Mouse (Mus musculus) neural tube, embryonic 13.5 days (tissue): ENCODE measurements around the gene Nes. TPM values are rescaled to one million over a fixed set of nuclear protein-coding genes. Genes with fewer than 3 reads are reported as not detected.

Source experiments
- ATAC-seq: fragments of 200-750 bp; cut with Nextera tagmentation; 2 replicates; pipeline ENCODE4 v1.8.0; 2017; ENCODE audit warnings: low read depth, mild to moderate bottlenecking, moderate TSS enrichment, moderate library complexity
- H3K27ac ChIP-seq: fragments of 300-500 bp; sonication (generic); replicated peaks from 2 replicates; pipeline ENCODE4 v1.5.1; 2015; ENCODE audit warnings: moderate library complexity, mild to moderate bottlenecking, inconsistent platforms
- H3K27me3 ChIP-seq: fragments of 300-500 bp; sonication (generic); 2 replicates; pipeline ENCODE4 v1.6.1; 2015; ENCODE audit warnings: mild to moderate bottlenecking, inconsistent platforms
- H3K36me3 ChIP-seq: fragments of 300-500 bp; sonication (generic); 2 replicates; pipeline ENCODE4 v1.6.1; 2015; ENCODE audit warnings: mild to moderate bottlenecking, inconsistent platforms
- H3K4me1 ChIP-seq: fragments of 300-500 bp; sonication (generic); replicated peaks from 2 replicates; pipeline ENCODE4 v1.6.1; 2015; ENCODE audit warnings: inconsistent platforms
- H3K4me2 ChIP-seq: fragments of 300-500 bp; sonication (generic); 2 replicates; pipeline ENCODE4 v1.6.1; 2015; ENCODE audit warnings: inconsistent platforms, mild to moderate bottlenecking, moderate library complexity
- H3K4me3 ChIP-seq: fragments of 300-500 bp; sonication (generic); 2 replicates; pipeline ENCODE4 v1.5.1; 2015; ENCODE audit warnings: mild to moderate bottlenecking, inconsistent platforms
- H3K9ac ChIP-seq: fragments of 300-500 bp; sonication (generic); 2 replicates; pipeline ENCODE4 v1.6.1; 2015; ENCODE audit warnings: moderate library complexity, mild to moderate bottlenecking, inconsistent platforms
- H3K9me3 ChIP-seq: fragments of 300-500 bp; sonication (generic); 2 replicates; pipeline ENCODE4 v1.6.1; 2016; ENCODE audit warnings: inconsistent platforms
- WGBS: fragments of 180-500 bp; shearing (Covaris S2); methylation state at CpG from one replicate; pipeline ENCODE4 v1.1.7; 2015; 5-methylcytosine and 5-hydroxymethylcytosine counted together
- polyA plus RNA-seq: library from polyadenylated mRNA; unstranded; fragments of >200 nt; fragmentation: Nextera tagmentation; extraction: Ambion mirVana; gene quantifications from 2 replicates; pipeline ENCODE4 v1.2.1, GENCODE M21; 2015

The Nes gene
- polyA plus RNA-seq, 1 experiment from 2014 or later, result 44.1 TPM

DNA sequence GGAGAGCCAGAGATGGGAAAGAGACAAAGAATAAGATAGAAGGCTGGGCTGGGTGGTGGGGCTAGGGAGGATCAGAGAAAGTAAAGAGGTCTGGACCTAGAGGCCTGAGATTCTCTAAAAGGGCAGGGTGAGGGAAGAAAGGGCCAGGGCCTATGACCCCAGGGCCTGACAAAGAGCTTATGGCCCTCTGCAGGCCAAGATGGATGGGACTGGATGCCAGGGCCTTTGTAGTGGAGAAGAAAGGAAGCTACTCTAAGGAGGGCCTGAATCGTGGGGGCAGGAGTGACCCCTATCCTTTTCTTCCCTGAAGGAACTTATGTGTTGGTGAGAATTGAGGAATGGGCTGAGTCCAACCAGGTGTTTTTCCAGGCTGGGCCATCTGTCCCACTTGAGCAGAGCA lies 12.8 kb upstream of the Nes start:
- H3K27me3 ChIP-seq, result no peaks in the 10 kb centered on the region
- no peak overlapping the region for H3K4me2 ChIP-seq
- no peak overlapping the region for H3K9ac ChIP-seq
- H3K27ac ChIP-seq, result no peak overlapping the region
- no peak for ATAC-seq
- H3K36me3 ChIP-seq, result no peaks in the 10 kb centered on the region
- H3K4me1 ChIP-seq, result peaks cover 34% of the 10 kb centered on the region
- no peaks in the 10 kb centered on the region for H3K9me3 ChIP-seq
- WGBS, result 14% methylated on average over 1 of the region's 1 CpGs
- H3K4me3 ChIP-seq, result no peak overlapping the region

- H3K9me3 ChIP-seq, result no peaks in the 10 kb centered on the region
- ATAC-seq, result no peak
- no peak overlapping the region for H3K9ac ChIP-seq
- H3K36me3 ChIP-seq, result no peaks in the 10 kb centered on the region
- H3K4me1 ChIP-seq, result peaks cover 30% of the 10 kb centered on the region
- H3K4me2 ChIP-seq, result no peak overlapping the region
- no peaks in the 10 kb centered on the region for H3K27me3 ChIP-seq
- H3K27ac ChIP-seq, result no peak overlapping the region
- no peak overlapping the region for H3K4me3 ChIP-seq
- 5% methylated on average over 4 of the region's 4 CpGs for WGBS
Observed at GRCm38 (mm10) chr3:87958476-87958875, 12.4 kb upstream of the Nes start.

GRCm38 (mm10) chr3:87958967-87959366 lies 11.9 kb upstream of the Nes start:
- H3K27me3 ChIP-seq, result no peaks in the 10 kb centered on the region
- peak overlapping the region; percentile 97; the same call in 1 of the 2 replicates for H3K27ac ChIP-seq
- H3K36me3 ChIP-seq, result no peaks in the 10 kb centered on the region
- H3K4me1 ChIP-seq, result peaks cover 29% of the 10 kb centered on the region
- no peaks in the 10 kb centered on the region for H3K9me3 ChIP-seq
- H3K4me2 ChIP-seq, result no peak overlapping the region
- 12% methylated on average over 1 of the region's 1 CpGs for WGBS
- no peak overlapping the region for H3K4me3 ChIP-seq
- no peak overlapping the region for H3K9ac ChIP-seq
- no peak for ATAC-seq

- peaks cover 29% of the 10 kb centered on the region for H3K4me1 ChIP-seq
- WGBS, result 41% methylated on average over 7 of the region's 7 CpGs
- H3K27ac ChIP-seq, result peak overlapping the region; percentile 97
Observed at GRCm38 (mm10) chr3:87959371-87959770, 11.5 kb upstream of the Nes start.

GRCm38 (mm10) chr3:87960191-87960585 lies 10.7 kb upstream of the Nes start:
- H3K4me2 ChIP-seq, result peak overlapping the region; percentile 78
- peak overlapping the region; percentile 45 for H3K4me3 ChIP-seq
- peaks cover 29% of the 10 kb centered on the region for H3K4me1 ChIP-seq
- 2% methylated on average over 10 of the region's 10 CpGs for WGBS
- peak overlapping the region; percentile 97 for H3K27ac ChIP-seq
- H3K36me3 ChIP-seq, result no peaks in the 10 kb centered on the region
- no peaks in the 10 kb centered on the region for H3K9me3 ChIP-seq
- ATAC-seq, result peak; percentile 9; the same call in 1 of the 2 replicates
- peak overlapping the region; percentile 83 for H3K9ac ChIP-seq
- no peaks in the 10 kb centered on the region for H3K27me3 ChIP-seq

More at GRCm38 (mm10) chr3:87959371-87959770, 11.5 kb upstream of the Nes start:
- Histone ChIP-seq H3K9me3 (no peaks in the 10 kb centered on the region), H3K4me2 (peak overlapping the region; percentile 78; the same call in 1 of the 2 replicates), H3K27me3 (no peaks in the 10 kb centered on the region), H3K4me3 (no peak overlapping the region), H3K9ac (no peak overlapping the region), H3K36me3 (no peaks in the 10 kb centered on the region)
- no peak for ATAC-seq

- peak overlapping the region; percentile 83 for H3K9ac ChIP-seq
- ATAC-seq, result peak; percentile 97
- no peaks in the 10 kb centered on the region for H3K36me3 ChIP-seq
- H3K4me2 ChIP-seq, result peak overlapping the region; percentile 78
- WGBS, result under 1% methylated on average over 27 of the region's 27 CpGs
- no peaks in the 10 kb centered on the region for H3K9me3 ChIP-seq
- H3K4me1 ChIP-seq, result peaks cover 29% of the 10 kb centered on the region
- peak overlapping the region; percentile 97 for H3K27ac ChIP-seq
- H3K4me3 ChIP-seq, result peak overlapping the region; percentile 45
- no peaks in the 10 kb centered on the region for H3K27me3 ChIP-seq
Observed at GRCm38 (mm10) chr3:87960586-87961191, 10.2 kb upstream of the Nes start.

GRCm38 (mm10) chr3:87970184-87970938 lies 517 bp upstream of the Nes start:
- H3K27me3 ChIP-seq, result no peaks in the 10 kb centered on the region; the same call in 1 of the 2 replicates
- H3K4me3 ChIP-seq, result peak overlapping the region; percentile 66
- peak overlapping the region; percentile 49 for H3K27ac ChIP-seq
- H3K36me3 ChIP-seq, result peaks cover under 1% of the 10 kb centered on the region; the same call in 1 of the 2 replicates
- H3K9me3 ChIP-seq, result no peaks in the 10 kb centered on the region
- under 1% methylated on average over 21 of the region's 21 CpGs for WGBS
- peak overlapping the region; percentile 91 for H3K9ac ChIP-seq
- H3K4me1 ChIP-seq, result peaks cover 53% of the 10 kb centered on the region
- peak overlapping the region; percentile 95 for H3K4me2 ChIP-seq
- 0 out of 2 replicates have a peak, but pooled peaks have one; percentile 5 for ATAC-seq

DNA sequence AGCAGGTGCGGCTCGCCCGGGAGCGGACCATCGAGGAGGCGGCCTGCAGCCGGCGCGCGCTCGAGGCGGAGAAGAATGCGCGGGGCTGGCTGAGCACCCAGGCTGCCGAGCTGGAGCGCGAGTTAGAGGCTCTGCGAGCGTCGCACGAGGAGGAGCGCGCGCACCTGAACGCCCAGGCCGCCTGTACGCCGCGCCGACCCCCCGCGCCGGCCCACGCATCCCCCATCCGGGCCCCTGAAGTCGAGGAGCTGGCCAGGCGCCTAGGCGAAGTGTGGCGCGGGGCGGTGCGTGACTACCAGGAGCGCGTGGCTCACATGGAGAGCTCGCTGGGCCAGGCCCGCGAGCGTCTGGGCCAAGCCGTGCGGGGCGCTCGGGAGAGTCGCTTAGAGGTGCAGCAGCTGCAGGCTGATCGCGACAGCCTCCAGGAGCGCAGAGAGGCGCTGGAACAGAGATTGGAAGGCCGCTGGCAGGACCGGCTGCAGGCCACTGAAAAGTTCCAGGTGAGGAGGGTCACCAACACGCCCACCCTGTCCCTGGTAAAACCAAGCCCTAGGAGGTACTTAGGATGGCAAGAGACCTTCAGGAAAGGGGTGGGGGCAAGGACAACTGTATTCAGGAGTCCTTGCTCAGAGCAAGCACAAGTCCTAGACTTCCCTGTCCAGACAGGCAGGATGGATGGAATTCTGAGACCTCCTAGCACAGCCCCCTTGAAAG lies 768 bp downstream of the Nes start:
- H3K9ac ChIP-seq, result peak overlapping the region; percentile 91
- H3K9me3 ChIP-seq, result no peaks in the 10 kb centered on the region
- under 1% methylated on average over 59 of the region's 60 CpGs for WGBS
- peak overlapping the region; percentile 95 for H3K4me2 ChIP-seq
- H3K27me3 ChIP-seq, result no peaks in the 10 kb centered on the region; the same call in 1 of the 2 replicates
- peak overlapping the region; percentile 89 for H3K27ac ChIP-seq
- peaks cover 53% of the 10 kb centered on the region for H3K4me1 ChIP-seq
- H3K4me3 ChIP-seq, result peak overlapping the region; percentile 66
- peaks cover 14% of the 10 kb centered on the region for H3K36me3 ChIP-seq
- ATAC-seq, result peak; percentile 18; the same call in 1 of the 2 replicates

DNA sequence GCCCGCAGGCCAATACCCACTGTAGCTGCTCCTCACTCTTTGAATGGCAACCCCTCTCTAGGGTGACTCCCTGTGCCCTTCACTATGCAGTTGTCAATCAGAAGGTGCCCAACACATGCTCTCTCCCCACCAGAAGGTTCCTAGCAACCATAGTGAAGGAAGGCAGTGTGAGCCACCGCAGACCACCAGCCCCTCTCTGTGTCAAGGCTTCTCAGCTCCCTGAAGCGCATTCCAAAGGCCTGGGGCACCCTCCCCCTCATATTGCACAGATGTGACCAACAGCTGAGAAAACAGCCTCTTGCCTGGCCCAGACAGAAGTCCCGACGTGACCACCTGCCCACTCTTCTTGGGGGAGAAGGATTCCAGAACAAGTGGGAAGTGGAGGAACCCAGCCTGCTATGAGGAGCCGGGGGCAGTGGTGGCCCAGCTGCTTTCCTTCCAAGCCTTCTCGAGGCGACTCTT lies 1.4 kb downstream of the Nes start:
- H3K9me3 ChIP-seq, result no peaks in the 10 kb centered on the region
- H3K4me3 ChIP-seq, result peak overlapping the region; percentile 66
- peak overlapping the region; percentile 91 for H3K9ac ChIP-seq
- WGBS, result 6% methylated on average over 8 of the region's 8 CpGs
- peaks cover 19% of the 10 kb centered on the region for H3K36me3 ChIP-seq
- peak overlapping the region; percentile 95 for H3K4me2 ChIP-seq
- peak; percentile 57 for ATAC-seq
- peak overlapping the region; percentile 89 for H3K27ac ChIP-seq
- H3K4me1 ChIP-seq, result peaks cover 53% of the 10 kb centered on the region
- no peaks in the 10 kb centered on the region; the same call in 1 of the 2 replicates for H3K27me3 ChIP-seq

- H3K4me1 ChIP-seq, result peaks cover 53% of the 10 kb centered on the region
- H3K27ac ChIP-seq, result peak overlapping the region; percentile 89
- 20% methylated on average over 5 of the region's 5 CpGs for WGBS
- H3K9ac ChIP-seq, result peak overlapping the region; percentile 91
- ATAC-seq, result no peak
- peak overlapping the region; percentile 66 for H3K4me3 ChIP-seq
- H3K36me3 ChIP-seq, result peaks cover 25% of the 10 kb centered on the region
- H3K27me3 ChIP-seq, result no peaks in the 10 kb centered on the region; the same call in 1 of the 2 replicates
- no peaks in the 10 kb centered on the region for H3K9me3 ChIP-seq
- H3K4me2 ChIP-seq, result peak overlapping the region; percentile 95
Observed at GRCm38 (mm10) chr3:87972776-87973175, 1.9 kb downstream of the Nes start.

- H3K27me3 ChIP-seq, result no peaks in the 10 kb centered on the region; the same call in 1 of the 2 replicates
- H3K36me3 ChIP-seq, result peaks cover 25% of the 10 kb centered on the region
- ATAC-seq, result no peak
- H3K9me3 ChIP-seq, result no peaks in the 10 kb centered on the region
- peak overlapping the region; percentile 91 for H3K9ac ChIP-seq
- WGBS, result 14% methylated on average over 14 of the region's 14 CpGs
- H3K4me1 ChIP-seq, result peaks cover 56% of the 10 kb centered on the region
- peak overlapping the region; percentile 95 for H3K4me2 ChIP-seq
- peak overlapping the region; percentile 89 for H3K27ac ChIP-seq
- H3K4me3 ChIP-seq, result peak overlapping the region; percentile 66
Observed at GRCm38 (mm10) chr3:87973593-87974380, 2.9 kb downstream of the Nes start.
